Mouse (Mus musculus) neural tube, embryonic 14.5 days (tissue): ENCODE data around the gene Lmbr1l. TPM values are rescaled to one million over a fixed set of nuclear protein-coding genes. Genes with fewer than 3 reads are reported as not detected.
"Not testable (repeated sequence)": the region's sequence is repeated elsewhere in the genome, so short reads cannot be mapped to it uniquely, and the experiment has no call there.

Experiments used
- ATAC-seq: fragments of 200-750 bp; cut with Nextera tagmentation; 2 replicates; pipeline ENCODE4 v1.8.0; 2017; ENCODE audit warnings: low read depth, mild to moderate bottlenecking, moderate TSS enrichment, moderate library complexity
- H3K27ac ChIP-seq: fragments of 300-500 bp; sonication (generic); 2 replicates; pipeline ENCODE4 v1.5.1; 2014; ENCODE audit warnings: low read depth, mild to moderate bottlenecking, control low read depth, low read length, moderate library complexity, mixed read lengths
- H3K27me3 ChIP-seq: fragments of 300-500 bp; sonication (generic); 2 replicates; pipeline ENCODE4 v1.6.1; 2014; ENCODE audit warnings: low read length; ENCODE audit not compliant: control insufficient read depth, insufficient read depth
- H3K36me3 ChIP-seq: fragments of 300-500 bp; sonication (generic); 2 replicates; pipeline ENCODE4 v1.6.1; 2014; ENCODE audit warnings: low read length, mixed read lengths; ENCODE audit not compliant: control insufficient read depth, insufficient read depth
- H3K4me1 ChIP-seq: fragments of 300-500 bp; sonication (generic); 2 replicates; pipeline ENCODE4 v1.6.1; 2014; ENCODE audit warnings: low read length; ENCODE audit not compliant: control insufficient read depth, insufficient read depth
- H3K4me2 ChIP-seq: fragments of 300-500 bp; sonication (generic); 2 replicates; pipeline ENCODE4 v1.6.1; 2014; ENCODE audit warnings: mild to moderate bottlenecking, low read depth, low read length, control low read depth
- H3K4me3 ChIP-seq: fragments of 300-500 bp; sonication (generic); 2 replicates; pipeline ENCODE4 v1.5.1; 2014; ENCODE audit warnings: low read depth, low read length, control low read depth, mixed read lengths
- H3K9ac ChIP-seq: fragments of 300-500 bp; sonication (generic); replicated peaks from 2 replicates; pipeline ENCODE4 v1.6.1; 2014; ENCODE audit warnings: low read depth, mild to moderate bottlenecking, control low read depth, low read length, mixed read lengths
- H3K9me3 ChIP-seq: fragments of 300-500 bp; sonication (generic); 2 replicates; pipeline ENCODE4 v1.6.1; 2016; ENCODE audit warnings: low read length; ENCODE audit not compliant: control insufficient read depth
- WGBS: fragments of 180-500 bp; shearing (Covaris S2); extraction: QIAGEN DNeasy Blood & Tissue Kit; methylation state at CpG from one replicate; pipeline ENCODE4 v1.1.7; 2014; 5-methylcytosine and 5-hydroxymethylcytosine counted together
- polyA plus RNA-seq: library from polyadenylated mRNA; unstranded; fragments of >200 nt; fragmentation: Nextera tagmentation; extraction: Ambion mirVana; gene quantifications from 2 replicates; pipeline ENCODE4 v1.2.1, GENCODE M21; 2014

The Lmbr1l gene
- polyA plus RNA-seq, 1 experiment from 2014 or later = 10.5 TPM

DNA sequence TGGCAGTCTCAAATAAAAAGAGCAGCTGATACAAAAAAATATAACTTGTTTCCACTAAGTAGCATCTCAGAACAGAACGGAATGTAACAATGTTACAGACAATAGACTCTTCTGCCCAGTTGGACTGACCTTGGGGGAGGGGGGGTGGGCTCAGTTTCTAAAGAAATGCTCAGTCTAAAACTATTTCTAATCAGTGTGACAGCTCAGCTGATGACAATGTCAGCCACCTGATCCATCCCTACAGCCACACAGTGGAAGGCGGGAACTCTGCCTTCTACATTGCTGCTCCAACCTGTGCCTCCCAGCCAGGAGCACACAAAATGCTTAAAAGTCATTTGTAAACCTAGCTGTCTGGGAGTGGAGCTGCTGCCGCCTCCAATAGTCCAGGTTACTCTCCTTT lies 29.9 kb upstream of the Lmbr1l start:
- no peak for ATAC-seq
- Histone ChIP-seq H3K9ac (no peak overlapping the region), H3K27me3 (no peaks in the 10 kb centered on the region), H3K27ac (peak overlapping the region; percentile 17; the same call in 1 of the 2 replicates), H3K9me3 (no peaks in the 10 kb centered on the region), H3K4me3 (no peak overlapping the region), H3K4me2 (peak overlapping the region; percentile 88; the same call in 1 of the 2 replicates), H3K36me3 (peaks cover 10% of the 10 kb centered on the region; the same call in 1 of the 2 replicates), H3K4me1 (peaks cover 3% of the 10 kb centered on the region; the same call in 1 of the 2 replicates)
- 27% methylated on average over 3 of the region's 3 CpGs for WGBS

DNA sequence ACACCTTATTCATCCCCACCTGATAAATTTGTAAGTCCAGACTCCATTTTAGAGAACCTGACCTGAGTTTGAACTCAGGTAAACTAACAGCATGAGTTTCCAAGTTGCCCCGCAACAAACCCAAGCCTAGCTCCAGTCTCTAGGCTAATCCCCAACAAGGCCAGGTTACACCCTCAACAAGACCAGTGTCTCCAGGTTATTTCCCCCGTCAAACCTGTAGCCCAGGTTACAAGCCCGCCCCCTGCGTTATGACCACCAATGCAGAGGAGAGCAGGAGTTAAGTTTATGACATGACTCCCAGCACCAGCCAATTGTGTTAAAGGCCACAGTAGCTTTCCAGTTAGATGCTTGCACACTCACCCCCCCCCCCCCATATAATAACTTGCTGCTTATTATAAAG lies 25.1 kb upstream of the Lmbr1l start:
- ATAC-seq = no peak
- WGBS = 73% methylated on average over 4 of the region's 4 CpGs
- Histone ChIP-seq H3K4me3 (no peak overlapping the region), H3K36me3 (no peaks in the 10 kb centered on the region), H3K9me3 (no peaks in the 10 kb centered on the region), H3K9ac (no peak overlapping the region), H3K4me1 (no peaks in the 10 kb centered on the region), H3K27ac (no peak overlapping the region), H3K27me3 (no peaks in the 10 kb centered on the region), H3K4me2 (no peak overlapping the region)

DNA sequence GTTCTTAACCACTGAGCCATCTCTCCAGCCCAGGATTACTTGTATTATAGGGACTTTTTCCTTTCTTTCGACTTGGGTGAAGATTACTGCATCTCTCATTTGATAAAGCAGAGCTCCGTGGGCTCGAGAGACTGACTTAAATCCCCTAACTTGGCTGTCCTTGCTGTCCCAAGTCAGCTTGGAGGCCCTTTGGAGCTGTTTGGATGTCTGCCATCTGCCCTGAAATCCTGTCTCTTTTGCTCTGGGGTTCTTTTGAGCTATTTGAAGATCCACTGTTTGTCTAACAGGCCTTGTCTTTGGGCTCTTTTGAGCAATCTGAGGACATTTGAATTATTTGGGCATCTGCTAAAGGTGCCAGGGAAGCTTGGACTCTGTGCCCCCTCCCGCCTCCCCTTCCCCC lies 24.1 kb upstream of the Lmbr1l start:
- H3K4me1 ChIP-seq = no peaks in the 10 kb centered on the region
- H3K9ac ChIP-seq = no peak overlapping the region
- H3K4me3 ChIP-seq = no peak overlapping the region
- WGBS = 84% methylated on average over 4 of the region's 4 CpGs
- H3K9me3 ChIP-seq = no peaks in the 10 kb centered on the region
- no peak overlapping the region for H3K27ac ChIP-seq
- no peaks in the 10 kb centered on the region for H3K27me3 ChIP-seq
- no peak for ATAC-seq
- no peaks in the 10 kb centered on the region for H3K36me3 ChIP-seq
- no peak overlapping the region for H3K4me2 ChIP-seq

DNA sequence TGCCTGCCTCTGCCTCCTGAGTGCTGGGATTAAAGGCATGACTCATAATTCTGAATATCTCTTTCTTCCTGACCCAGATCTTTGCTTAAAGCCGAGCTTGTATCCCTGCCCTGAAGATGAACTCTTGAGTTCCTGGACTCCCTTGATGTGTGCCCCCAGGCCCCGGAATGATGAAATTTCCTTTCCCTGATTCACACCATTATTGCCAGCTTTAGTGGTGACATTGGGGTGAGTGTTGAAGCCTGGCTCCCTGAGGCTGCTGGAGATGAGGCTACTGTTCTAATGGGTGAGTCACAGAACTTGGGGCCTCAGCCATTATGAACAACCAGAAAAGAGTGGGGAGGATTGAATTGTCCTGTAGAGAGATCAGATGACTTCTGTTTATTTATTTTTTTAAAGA lies 23.5 kb upstream of the Lmbr1l start:
- H3K4me1 ChIP-seq = no peaks in the 10 kb centered on the region
- H3K9ac ChIP-seq = no peak overlapping the region
- ATAC-seq = no peak
- WGBS = 84% methylated on average over 2 of the region's 2 CpGs
- no peaks in the 10 kb centered on the region for H3K36me3 ChIP-seq
- H3K27ac ChIP-seq = no peak overlapping the region
- no peak overlapping the region for H3K4me3 ChIP-seq
- no peaks in the 10 kb centered on the region for H3K27me3 ChIP-seq
- H3K4me2 ChIP-seq = no peak overlapping the region
- no peaks in the 10 kb centered on the region for H3K9me3 ChIP-seq

DNA sequence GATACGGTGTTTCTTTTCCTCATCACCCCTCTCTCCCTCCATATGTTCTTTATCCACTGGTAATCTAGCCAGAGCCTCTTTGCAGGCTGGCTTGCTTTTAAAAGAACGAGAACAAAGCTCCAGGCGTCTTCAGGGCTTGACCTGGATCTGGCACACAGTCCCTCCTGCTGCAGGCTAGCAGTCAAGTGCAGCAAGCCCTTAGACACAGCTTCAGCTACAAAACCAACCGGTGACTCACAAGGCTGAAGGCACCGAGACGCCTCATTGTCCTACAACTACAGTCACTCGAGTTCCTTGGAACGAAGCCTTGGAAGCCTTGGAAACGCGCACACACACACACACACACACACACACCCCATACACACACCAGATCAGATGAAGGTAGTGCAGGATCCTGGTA lies 22.8 kb upstream of the Lmbr1l start:
- Histone ChIP-seq H3K9me3 (no peaks in the 10 kb centered on the region), H3K9ac (no peak overlapping the region), H3K27ac (no peak overlapping the region), H3K4me3 (no peak overlapping the region), H3K27me3 (no peaks in the 10 kb centered on the region), H3K4me2 (no peak overlapping the region), H3K36me3 (no peaks in the 10 kb centered on the region), H3K4me1 (no peaks in the 10 kb centered on the region)
- ATAC-seq = no peak
- WGBS = 61% methylated on average over 10 of the region's 10 CpGs

DNA sequence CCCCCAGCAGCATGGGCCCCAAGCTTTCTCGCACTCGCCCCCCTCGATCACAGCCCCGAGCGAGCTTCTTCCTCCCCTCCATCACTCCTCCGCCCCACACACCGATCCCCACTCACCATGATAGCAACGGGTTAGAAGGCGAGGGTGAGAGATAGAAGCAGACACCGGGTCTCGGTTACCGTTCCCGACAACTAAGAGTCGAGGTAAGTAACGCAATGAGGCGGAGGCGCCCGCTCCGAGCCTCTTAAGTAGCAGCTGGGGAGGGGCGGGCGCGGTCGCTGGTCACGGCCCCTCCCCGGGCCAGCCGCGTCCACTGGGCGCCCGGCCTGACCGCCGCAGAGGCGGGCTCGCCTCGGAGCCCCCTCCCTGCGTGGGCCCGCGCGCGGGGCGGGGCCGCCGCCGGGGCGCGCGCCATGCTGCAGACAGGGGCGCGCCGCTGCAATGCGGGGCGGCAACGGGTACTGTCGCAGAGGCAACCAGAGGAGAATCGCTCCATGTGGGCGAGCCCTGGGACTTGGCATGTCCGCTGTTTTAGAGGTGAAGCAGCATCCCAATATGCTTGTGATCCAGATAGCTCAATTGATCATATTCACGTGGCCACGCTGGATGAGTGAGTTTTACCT lies 16.3 kb upstream of the Lmbr1l start, which contains the start of gene Tuba1b:
TSS of gene Tuba1b (minus strand) at position 349 of the 623 bp plus-strand sequence.
- ATAC-seq = peak; percentile 95
- no peaks in the 10 kb centered on the region for H3K27me3 ChIP-seq
- H3K4me2 ChIP-seq = peak within 1 kb of the TSS; percentile 97
- H3K27ac ChIP-seq = peak within 1 kb of the TSS; percentile 94
- H3K9me3 ChIP-seq = no peaks in the 10 kb centered on the region
- under 1% methylated on average over 35 of the region's 58 CpGs for WGBS
- H3K36me3 ChIP-seq = peaks cover 9% of the 10 kb centered on the region; the same call in 1 of the 2 replicates
- H3K4me3 ChIP-seq = peak within 1 kb of the TSS; percentile 68
- peak within 1 kb of the TSS; percentile 69 for H3K9ac ChIP-seq
- H3K4me1 ChIP-seq = peaks cover 20% of the 10 kb centered on the region

DNA sequence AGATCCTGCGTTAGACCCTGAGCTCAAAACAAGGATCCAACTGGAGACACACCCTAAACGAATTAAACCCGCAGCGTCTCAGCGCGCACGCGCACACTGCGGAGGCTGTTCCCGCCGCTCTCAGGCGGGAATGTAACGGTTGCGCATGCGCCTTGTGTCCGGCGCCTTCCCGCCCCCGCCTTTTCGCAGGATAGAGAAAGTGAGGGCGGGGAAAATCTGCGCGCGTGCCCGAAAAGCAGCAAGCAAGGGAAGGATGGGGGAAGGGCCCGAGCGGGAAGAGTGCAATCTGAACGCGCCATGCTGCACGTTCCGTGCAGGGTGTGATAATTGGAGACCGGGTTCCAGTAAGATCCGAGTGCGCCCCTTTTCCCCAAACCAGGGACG lies 15.8 kb upstream of the Lmbr1l start:
- peaks cover 9% of the 10 kb centered on the region; the same call in 1 of the 2 replicates for H3K36me3 ChIP-seq
- H3K27ac ChIP-seq = peak overlapping the region; percentile 94
- H3K9me3 ChIP-seq = no peaks in the 10 kb centered on the region
- ATAC-seq = peak; percentile 85
- peak overlapping the region; percentile 97 for H3K4me2 ChIP-seq
- peak overlapping the region; percentile 68 for H3K4me3 ChIP-seq
- WGBS = under 1% methylated on average over 35 of the region's 35 CpGs
- H3K9ac ChIP-seq = peak overlapping the region; percentile 69
- peaks cover 20% of the 10 kb centered on the region for H3K4me1 ChIP-seq
- H3K27me3 ChIP-seq = no peaks in the 10 kb centered on the region

DNA sequence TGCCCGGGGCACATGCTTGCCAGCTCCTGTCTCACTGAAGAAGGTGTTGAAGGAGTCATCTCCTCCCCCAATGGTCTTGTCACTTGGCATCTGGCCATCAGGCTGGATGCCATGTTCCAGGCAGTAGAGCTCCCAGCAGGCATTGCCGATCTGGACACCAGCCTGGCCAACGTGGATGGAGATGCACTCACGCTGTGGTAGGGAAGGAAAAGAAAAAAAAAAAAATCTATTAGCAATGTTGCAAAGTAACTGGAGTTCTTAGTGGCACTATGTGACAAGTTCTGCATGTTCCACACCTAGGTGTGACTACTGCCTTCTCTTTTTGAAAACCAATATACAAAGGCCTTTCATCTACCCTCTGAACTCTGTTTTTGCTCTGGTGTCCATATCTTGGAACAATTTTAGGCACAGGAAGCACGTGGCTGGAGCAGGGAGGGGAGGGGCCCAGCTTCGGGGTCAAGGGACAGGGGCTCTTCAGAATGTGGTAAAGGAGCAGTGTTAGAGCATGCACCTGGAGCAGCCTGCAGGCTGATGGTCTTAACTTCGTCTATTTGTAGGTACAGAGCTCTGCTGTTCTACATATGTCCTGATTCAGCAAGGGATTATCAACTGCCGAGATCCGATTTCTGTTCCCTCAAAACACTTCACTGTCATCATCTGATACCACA lies 15.1 kb upstream of the Lmbr1l start:
- peak overlapping the region; percentile 94; the same call in 1 of the 2 replicates for H3K27ac ChIP-seq
- peak overlapping the region; percentile 69 for H3K9ac ChIP-seq
- H3K4me2 ChIP-seq = peak overlapping the region; percentile 97
- H3K4me3 ChIP-seq = peak overlapping the region; percentile 68
- ATAC-seq = 0 out of 2 replicates have a peak, but pooled peaks have one; percentile 9
- H3K4me1 ChIP-seq = peaks cover 20% of the 10 kb centered on the region
- not testable (repeated sequence) for H3K36me3 ChIP-seq, H3K9me3 ChIP-seq, H3K27me3 ChIP-seq
- WGBS = 14% methylated on average over 8 of the region's 9 CpGs

DNA sequence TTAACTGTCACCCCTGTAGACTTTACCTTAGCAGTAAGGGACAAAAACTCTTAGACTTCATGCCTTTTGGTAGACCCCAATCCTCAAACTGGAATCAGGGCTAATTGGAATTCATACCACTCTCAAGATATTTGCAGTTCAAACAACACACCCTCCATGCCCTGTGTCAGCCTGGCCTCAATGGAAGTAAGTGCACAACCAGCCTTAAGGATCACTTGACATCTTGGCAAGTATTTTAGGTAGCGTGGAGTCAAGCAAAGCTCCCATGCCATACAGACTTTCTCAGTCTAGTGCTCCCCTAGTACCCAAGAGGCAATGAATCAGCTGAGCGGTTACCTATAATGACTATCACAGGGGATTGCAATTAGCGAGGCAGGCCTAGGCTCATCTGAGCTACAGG lies 13.0 kb upstream of the Lmbr1l start:
- no peak overlapping the region for H3K4me2 ChIP-seq
- H3K27ac ChIP-seq = no peak overlapping the region
- 60% methylated on average over 3 of the region's 3 CpGs for WGBS
- peaks cover 9% of the 10 kb centered on the region; the same call in 1 of the 2 replicates for H3K36me3 ChIP-seq
- peaks cover 20% of the 10 kb centered on the region for H3K4me1 ChIP-seq
- no peaks in the 10 kb centered on the region for H3K9me3 ChIP-seq
- no peak overlapping the region for H3K4me3 ChIP-seq
- no peak for ATAC-seq
- H3K9ac ChIP-seq = no peak overlapping the region
- H3K27me3 ChIP-seq = no peaks in the 10 kb centered on the region
